Mouse (Mus musculus) CH12.LX (cell line): ENCODE results near the gene Mea1. TPM values are rescaled to one million over a fixed set of nuclear protein-coding genes. Genes with fewer than 3 reads are reported as not detected.

Experiments
- DNase-seq: peaks from one replicate; pipeline ENCODE4 v3.0.0-alpha.2; 2013; ENCODE audit errors: extremely low read depth
- H3K27ac ChIP-seq: 2 replicates; pipeline ENCODE4 v1.5.1; 2012; ENCODE audit warnings: low read depth, mild to moderate bottlenecking, control low read depth, moderate library complexity; ENCODE audit not compliant: insufficient read depth
- H3K27me3 ChIP-seq: replicated peaks from 2 replicates; pipeline ENCODE3; 2012; ENCODE audit warnings: inconsistent platforms
- H3K36me3 ChIP-seq, 2 experiments: replicated peaks in 1 of 2; 2 replicates each; pipeline versions ENCODE3 to v1.6.1; 2012; ENCODE audit warnings: inconsistent platforms in 1 of 2, low read length in 1 of 2, mild to moderate bottlenecking in 1 of 2, mixed read lengths in 1 of 2, moderate library complexity in 1 of 2; ENCODE audit not compliant: control insufficient read depth in 1 of 2, insufficient read depth in 1 of 2
- H3K4me1 ChIP-seq, 2 experiments: 2 replicates each; pipeline ENCODE4 v1.6.1; 2012; ENCODE audit warnings: inconsistent platforms in 1 of 2, moderate library complexity in 1 of 2; ENCODE audit not compliant: insufficient read depth in 2 of 2, control insufficient read depth in 1 of 2
- H3K4me2 ChIP-seq: 2 replicates; pipeline ENCODE4 v1.6.1; 2012; ENCODE audit warnings: low read depth, mild to moderate bottlenecking, control low read depth; ENCODE audit not compliant: poor library complexity, insufficient read depth, severe bottlenecking
- H3K4me3 ChIP-seq, 3 experiments: fragments of 150-350 bp in 1 of 3; sonication (generic) in 1 of 3; replicated peaks in 1 of 3; 2 replicates each; pipeline versions ENCODE3 to v1.5.1; 2011 to 2012; ENCODE audit warnings: low read depth in 2 of 3, low read length in 2 of 3, mild to moderate bottlenecking in 2 of 3, moderate library complexity in 2 of 3, control low read depth in 1 of 3, improper control_type of control experiment in 1 of 3, inconsistent platforms in 1 of 3, mixed read lengths in 1 of 3; ENCODE audit not compliant: poor library complexity in 1 of 3
- H3K79me2 ChIP-seq: replicated peaks from 2 replicates; pipeline ENCODE4 v1.6.1; 2012; ENCODE audit warnings: mild to moderate bottlenecking, moderate library complexity; ENCODE audit not compliant: control insufficient read depth, poor library complexity, insufficient read depth, severe bottlenecking; ENCODE audit errors: extremely low read depth
- H3K9ac ChIP-seq: 2 replicates; pipeline ENCODE4 v1.6.1; 2012; ENCODE audit warnings: low read depth, mild to moderate bottlenecking, control low read depth, moderate library complexity; ENCODE audit not compliant: insufficient read depth
- H3K9me3 ChIP-seq: replicated peaks from 2 replicates; pipeline ENCODE3; 2012; ENCODE audit warnings: low read length, inconsistent platforms, mixed read lengths
- CHD1 ChIP-seq: IDR thresholded peaks from 2 replicates; pipeline ENCODE4 v1.6.1; 2012; ENCODE audit warnings: low read depth, low read length, improper control_type of control experiment, inconsistent platforms
- CHD2 ChIP-seq: IDR thresholded peaks from 2 replicates; pipeline ENCODE4 v1.6.1; 2011; ENCODE audit warnings: low read length, improper control_type of control experiment
- CTCF ChIP-seq, 2 experiments: IDR thresholded peaks in 1 of 2; conservative IDR thresholded peaks in 1 of 2; 2 replicates each; pipeline ENCODE4 v1.5.1; 2011 to 2012; ENCODE audit warnings: low read depth in 2 of 2, low read length in 2 of 2, improper control_type of control experiment in 1 of 2, inconsistent platforms in 1 of 2, mild to moderate bottlenecking in 1 of 2, moderate library complexity in 1 of 2
- E2F4 ChIP-seq: IDR thresholded peaks from 2 replicates; pipeline ENCODE4 v1.6.1; 2011; ENCODE audit warnings: low read depth, low read length, improper control_type of control experiment; ENCODE audit not compliant: insufficient replicate concordance
- ETS1 ChIP-seq: conservative IDR thresholded peaks from 2 replicates; pipeline ENCODE4 v1.6.1; 2012; ENCODE audit warnings: low read depth, mild to moderate bottlenecking, inconsistent platforms, low read length, improper control_type of control experiment, moderate library complexity
- GABPA ChIP-seq: IDR thresholded peaks from 2 replicates; pipeline ENCODE4 v1.6.1; 2012; ENCODE audit warnings: low read depth, low read length, improper control_type of control experiment, inconsistent platforms; ENCODE audit not compliant: insufficient replicate concordance
- IRF4 ChIP-seq: IDR thresholded peaks from 2 replicates; pipeline ENCODE4 v1.6.1; 2014; ENCODE audit warnings: low read depth, mild to moderate bottlenecking, inconsistent platforms, low read length, improper control_type of control experiment
- JUND ChIP-seq: conservative IDR thresholded peaks from 2 replicates; pipeline ENCODE4 v1.6.1; 2011; ENCODE audit warnings: low read depth, low read length, improper control_type of control experiment
- MAX ChIP-seq: IDR thresholded peaks from 2 replicates; pipeline ENCODE4 v1.6.1; 2011; ENCODE audit warnings: low read length, improper control_type of control experiment
- MEF2A ChIP-seq: IDR thresholded peaks from 2 replicates; pipeline ENCODE4 v1.6.1; 2014; ENCODE audit warnings: low read depth, mild to moderate bottlenecking, inconsistent platforms, low read length, improper control_type of control experiment, borderline replicate concordance
- MXI1 ChIP-seq: IDR thresholded peaks from 2 replicates; pipeline ENCODE4 v1.6.1; 2011; ENCODE audit warnings: mild to moderate bottlenecking, low read depth, low read length, improper control_type of control experiment
- PAX5 ChIP-seq: IDR thresholded peaks from 2 replicates; pipeline ENCODE4 v1.6.1; 2012; ENCODE audit warnings: low read length, inconsistent platforms, mixed read lengths
- POLR2A ChIP-seq: IDR thresholded peaks from 2 replicates; pipeline ENCODE4 v1.6.1; 2011; ENCODE audit warnings: low read depth, mild to moderate bottlenecking, improper control_type of control experiment, low read length
- RAD21 ChIP-seq: IDR thresholded peaks from 2 replicates; pipeline ENCODE4 v1.6.1; 2011; ENCODE audit warnings: low read depth, mild to moderate bottlenecking, low read length, improper control_type of control experiment, moderate library complexity
- RCOR1 ChIP-seq: conservative IDR thresholded peaks from 2 replicates; pipeline ENCODE4 v1.6.1; 2012; ENCODE audit warnings: low read depth, mild to moderate bottlenecking, inconsistent platforms, low read length, improper control_type of control experiment
- SIN3A ChIP-seq: IDR thresholded peaks from 2 replicates; pipeline ENCODE4 v1.6.1; 2012; ENCODE audit warnings: low read length, improper control_type of control experiment, inconsistent platforms
- TBP ChIP-seq: conservative IDR thresholded peaks from 2 replicates; pipeline ENCODE4 v1.6.1; 2011; ENCODE audit warnings: low read depth, low read length, improper control_type of control experiment
- USF1 ChIP-seq: IDR thresholded peaks from 2 replicates; pipeline ENCODE4 v1.6.1; 2014; ENCODE audit warnings: low read depth, mild to moderate bottlenecking, inconsistent platforms, low read length, improper control_type of control experiment
- ZC3H11A ChIP-seq: IDR thresholded peaks from 2 replicates; pipeline ENCODE4 v1.6.1; 2012; ENCODE audit warnings: low read depth, mild to moderate bottlenecking, inconsistent platforms, low read length, improper control_type of control experiment
- ZKSCAN1 ChIP-seq: IDR thresholded peaks from 2 replicates; pipeline ENCODE4 v1.6.1; 2012; ENCODE audit warnings: low read depth, inconsistent platforms, low read length, improper control_type of control experiment, borderline replicate concordance
- ZMIZ1 ChIP-seq: IDR thresholded peaks from 2 replicates; pipeline ENCODE4 v1.6.1; 2012; ENCODE audit warnings: low read depth, mild to moderate bottlenecking, inconsistent platforms, low read length, improper control_type of control experiment
- ZNF384 ChIP-seq: IDR thresholded peaks from 2 replicates; pipeline ENCODE4 v1.6.1; 2012; ENCODE audit warnings: low read depth, low read length, improper control_type of control experiment, inconsistent platforms
- dilution Hi-C: fragments of 300-500 bp; cut with MboI; formaldehyde crosslinking; loops from 2 replicates; pipeline ENCODE4 v1.14.3; 2020; ENCODE audit warnings: low sequenced_read_pairs; ENCODE audit not compliant: extremely low pct_unique_long_range_greater_than_20kb, extremely low pct_ligation_motif_present
- in situ Hi-C: fragments of 300-500 bp; cut with MboI; formaldehyde crosslinking; loops from 3 replicates; pipeline ENCODE4 v1.14.3; 2019; ENCODE audit warnings: low sequenced_read_pairs, low pct_ligation_motif_present, low pct_unique_long_range_greater_than_20kb, mixed read lengths
- polyA plus RNA-seq: library from polyadenylated mRNA; unstranded; fragments of >175 nt; gene quantifications from 2 replicates; pipeline ENCODE4 v1.2.1, GENCODE M21; 2012; ENCODE audit warnings: low read depth; ENCODE audit not compliant: insufficient read length
- total RNA-seq, 2 experiments: library from RNA; depleted of rRNA; stranded (reverse); fragments of 300-350 nt in 1 of 2; fragments of >200 nt in 1 of 2; gene quantifications; 2 replicates each; pipeline ENCODE4 v1.2.3; 2012 to 2014

Mea1 gene
- total and polyA plus RNA-seq, 3 experiments: 68.3 to 106 (median 86.1) TPM

DNA sequence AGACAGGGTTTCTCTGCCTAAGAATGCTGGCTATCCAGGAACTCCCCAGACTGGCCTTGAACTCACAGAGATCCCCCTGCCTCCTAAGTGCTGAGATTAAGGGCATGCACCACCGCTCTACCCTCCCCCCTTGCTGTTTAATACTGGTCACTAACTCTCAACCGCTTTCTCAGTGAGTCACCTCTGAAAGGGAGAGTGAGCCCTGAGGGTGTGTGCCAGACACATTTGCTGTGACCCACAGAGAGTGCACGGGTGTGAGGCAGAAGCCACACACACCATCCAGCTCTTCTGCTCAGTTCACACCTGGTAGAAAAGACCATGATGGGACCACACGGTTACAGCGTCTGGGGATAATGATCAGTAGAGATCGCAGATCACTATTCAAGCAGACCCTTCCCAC lies 19.9 kb downstream of the Mea1 start:
- no peak overlapping the region for H3K27ac ChIP-seq
- H3K4me1 ChIP-seq: peaks cover 8 to 19% of the 10 kb centered on the region in 2 experiments
- H3K27me3 ChIP-seq: no peaks in the 10 kb centered on the region
- no peaks in the 10 kb centered on the region for H3K9me3 ChIP-seq
- peaks cover 8 to 70% of the 10 kb centered on the region in 2 experiments for H3K36me3 ChIP-seq
- in situ Hi-C loops (no loop called here), dilution Hi-C loops (no loop called here)
- H3K9ac ChIP-seq: no peak overlapping the region
- no peak for DNase-seq
- no peak overlapping the region for H3K4me2 ChIP-seq
- no peak overlapping the region for H3K4me3 ChIP-seq
- peaks cover 3% of the 10 kb centered on the region; the same call in 1 of the 2 replicates for H3K79me2 ChIP-seq
- TF ChIP-seq ZMIZ1 (no peak), ZKSCAN1 (no peak), ZC3H11A (no peak), ZNF384 (no peak), E2F4 (no peak), RAD21 (no peak), POLR2A (no peak), CTCF (conservative IDR thresholded peaks at IDR 0.05 in 1 of 2, IDR thresholded peaks at IDR 0.05 in 1 of 2; ENCODE audit: low read depth in 2 of 2, low read length in 2 of 2) (no peak), SIN3A (no peak), CHD1 (no peak)

GRCm38 (mm10) chr17:46699245-46699644 lies 20.7 kb downstream of the Mea1 start:
- H3K4me3 ChIP-seq: no peak overlapping the region
- no peak for DNase-seq
- H3K27ac ChIP-seq: no peak overlapping the region
- H3K79me2 ChIP-seq: peaks cover 10% of the 10 kb centered on the region
- in situ Hi-C loops (no loop called here), dilution Hi-C loops (no loop called here)
- no peak overlapping the region for H3K4me2 ChIP-seq
- H3K27me3 ChIP-seq: no peaks in the 10 kb centered on the region
- peaks cover 8 to 66% of the 10 kb centered on the region in 2 experiments for H3K36me3 ChIP-seq
- no peaks in the 10 kb centered on the region for H3K9me3 ChIP-seq
- H3K9ac ChIP-seq: no peak overlapping the region
- TF ChIP-seq PAX5 (no peak), RCOR1 (no peak), TBP (no peak), GABPA (no peak), IRF4 (no peak), JUND (no peak), MAX (no peak), ZNF384 (no peak), CHD2 (no peak), POLR2A (no peak), USF1 (no peak), CTCF (conservative IDR thresholded peaks at IDR 0.05 in 1 of 2, IDR thresholded peaks at IDR 0.05 in 1 of 2; ENCODE audit: low read depth in 2 of 2, low read length in 2 of 2) (no peak), ETS1 (no peak), MXI1 (no peak), MEF2A (no peak)
- TF ChIP-seq, all 38 proteins: peak for 0
- H3K4me1 ChIP-seq: peaks cover 11 to 24% of the 10 kb centered on the region in 2 experiments
